Mouse (Mus musculus) embryonic facial prominence, embryonic 12.5 days (tissue): ENCODE results near the gene Cd34. TPM values are rescaled to one million over a fixed set of nuclear protein-coding genes. Genes with fewer than 3 reads are reported as not detected.

ENCODE experiments used
- ATAC-seq: fragments of 200-750 bp; cut with Nextera tagmentation; 2 replicates; pipeline ENCODE4 v1.8.0; 2017; ENCODE audit not compliant: insufficient number of reproducible peaks, insufficient read depth, low FRiP score, low TSS enrichment
- H3K27ac ChIP-seq: fragments of 300-500 bp; sonication (generic); 2 replicates; pipeline ENCODE4 v1.5.1; 2016; ENCODE audit warnings: mild to moderate bottlenecking
- H3K27me3 ChIP-seq: fragments of 300-500 bp; sonication (generic); 2 replicates; pipeline ENCODE4 v1.6.1; 2016; ENCODE audit warnings: mild to moderate bottlenecking, moderate library complexity
- H3K36me3 ChIP-seq: fragments of 300-500 bp; sonication (generic); 2 replicates; pipeline ENCODE4 v1.6.1; 2016; ENCODE audit warnings: mild to moderate bottlenecking
- H3K4me1 ChIP-seq: fragments of 300-500 bp; sonication (generic); 2 replicates; pipeline ENCODE4 v1.6.1; 2016
- H3K4me2 ChIP-seq: fragments of 300-500 bp; sonication (generic); replicated peaks from 2 replicates; pipeline ENCODE4 v1.6.1; 2016; ENCODE audit warnings: mild to moderate bottlenecking, moderate library complexity
- H3K4me3 ChIP-seq: fragments of 300-500 bp; sonication (generic); 2 replicates; pipeline ENCODE4 v1.5.1; 2016; ENCODE audit warnings: mild to moderate bottlenecking
- H3K9ac ChIP-seq: fragments of 300-500 bp; sonication (generic); 2 replicates; pipeline ENCODE4 v1.6.1; 2016; ENCODE audit warnings: mild to moderate bottlenecking, moderate library complexity
- H3K9me3 ChIP-seq: fragments of 300-500 bp; sonication (generic); 2 replicates; pipeline ENCODE4 v1.6.1; 2016; ENCODE audit warnings: mild to moderate bottlenecking, moderate library complexity
- WGBS: fragments of 180-500 bp; shearing (Covaris S2); methylation state at CpG from one replicate; pipeline ENCODE4 v1.1.7; 2016; 5-methylcytosine and 5-hydroxymethylcytosine counted together
- polyA plus RNA-seq: library from polyadenylated mRNA; unstranded; fragments of >200 nt; fragmentation: Nextera tagmentation; extraction: Ambion mirVana; gene quantifications from 2 replicates; pipeline ENCODE4 v1.2.1, GENCODE M21; 2016

Gene Cd34
- 63.3 and 63.4 TPM in 2 replicates for polyA plus RNA-seq

DNA sequence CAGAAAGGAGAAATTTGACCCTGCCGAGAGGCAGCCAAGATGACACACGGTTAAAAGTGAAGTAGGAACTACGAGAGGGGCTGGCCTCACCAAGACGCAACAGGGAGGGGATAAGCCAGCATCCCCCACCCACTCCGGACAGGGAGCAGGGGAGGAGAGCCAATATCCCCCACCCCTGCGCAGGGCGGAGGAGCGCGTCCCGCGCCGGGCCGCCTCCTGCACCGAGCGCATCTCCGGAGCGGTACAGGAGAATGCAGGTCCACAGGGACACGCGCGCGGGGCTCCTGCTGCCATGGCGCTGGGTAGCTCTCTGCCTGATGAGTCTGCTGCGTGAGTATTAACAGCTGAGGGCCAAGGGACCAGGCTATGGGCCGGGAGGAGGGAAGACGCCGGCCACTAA is at the start of gene Cd34:
TSS of gene Cd34 (plus strand) at position 105 of the 400 bp plus-strand sequence.
- under 1% methylated on average over 26 of the region's 26 CpGs for WGBS
- Histone ChIP-seq H3K9me3 (no peaks in the 10 kb centered on the region), H3K27me3 (0 out of 2 replicates have a peak, but pooled peaks cover 4% of the 10 kb centered on the region), H3K36me3 (no peaks in the 10 kb centered on the region), H3K27ac (no peak within 1 kb of the TSS), H3K4me1 (no peaks in the 10 kb centered on the region), H3K4me2 (peak within 1 kb of the TSS; percentile 94), H3K9ac (peak within 1 kb of the TSS; percentile 55), H3K4me3 (peak within 1 kb of the TSS; percentile 52)
- ATAC-seq: peak; percentile 86

- H3K36me3 ChIP-seq: no peaks in the 10 kb centered on the region
- H3K9me3 ChIP-seq: no peaks in the 10 kb centered on the region
- H3K4me2 ChIP-seq: no peak overlapping the region
- no peaks in the 10 kb centered on the region for H3K27me3 ChIP-seq
- 51% methylated on average over 1 of the region's 1 CpGs for WGBS
- H3K4me1 ChIP-seq: no peaks in the 10 kb centered on the region
- no peak for ATAC-seq
- no peak overlapping the region for H3K9ac ChIP-seq
- H3K27ac ChIP-seq: no peak overlapping the region
- no peak overlapping the region for H3K4me3 ChIP-seq
Measured at GRCm38 (mm10) chr1:194894513-194894912, 44.1 kb upstream of the Cd34 start.

- no peaks in the 10 kb centered on the region for H3K27me3 ChIP-seq
- no peaks in the 10 kb centered on the region for H3K36me3 ChIP-seq
- H3K9me3 ChIP-seq: no peaks in the 10 kb centered on the region
- no peak overlapping the region for H3K9ac ChIP-seq
- H3K4me1 ChIP-seq: no peaks in the 10 kb centered on the region
- no peak for ATAC-seq
- H3K4me2 ChIP-seq: no peak overlapping the region
- H3K27ac ChIP-seq: no peak overlapping the region
- WGBS: 74% methylated on average over 3 of the region's 3 CpGs
- no peak overlapping the region for H3K4me3 ChIP-seq
Measured at GRCm38 (mm10) chr1:194895287-194895686, 43.3 kb upstream of the Cd34 start.

DNA sequence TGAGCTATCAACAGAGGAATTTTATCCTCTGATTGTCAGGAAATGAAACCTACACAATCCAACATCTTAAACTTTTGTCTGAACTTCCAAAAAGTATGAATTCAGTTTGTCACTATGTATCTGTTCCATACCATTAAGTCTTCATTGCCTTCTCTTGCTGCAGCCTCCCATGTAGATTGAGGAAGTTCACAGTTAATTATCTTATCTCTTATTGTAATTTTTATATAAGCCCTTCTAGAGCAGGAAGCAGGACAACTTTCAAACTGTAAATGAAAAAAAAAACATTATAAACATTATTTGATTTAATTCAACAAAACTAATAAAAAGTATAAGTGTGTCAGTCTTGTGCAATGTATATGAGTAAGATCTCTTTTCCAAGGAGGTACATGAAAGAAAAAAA is 37.5 kb upstream of the Cd34 start:
- Histone ChIP-seq H3K27me3 (no peaks in the 10 kb centered on the region), H3K4me1 (no peaks in the 10 kb centered on the region), H3K9me3 (no peaks in the 10 kb centered on the region), H3K27ac (no peak overlapping the region), H3K9ac (no peak overlapping the region), H3K4me3 (no peak overlapping the region), H3K4me2 (no peak overlapping the region), H3K36me3 (no peaks in the 10 kb centered on the region)
- ATAC-seq: no peak

DNA sequence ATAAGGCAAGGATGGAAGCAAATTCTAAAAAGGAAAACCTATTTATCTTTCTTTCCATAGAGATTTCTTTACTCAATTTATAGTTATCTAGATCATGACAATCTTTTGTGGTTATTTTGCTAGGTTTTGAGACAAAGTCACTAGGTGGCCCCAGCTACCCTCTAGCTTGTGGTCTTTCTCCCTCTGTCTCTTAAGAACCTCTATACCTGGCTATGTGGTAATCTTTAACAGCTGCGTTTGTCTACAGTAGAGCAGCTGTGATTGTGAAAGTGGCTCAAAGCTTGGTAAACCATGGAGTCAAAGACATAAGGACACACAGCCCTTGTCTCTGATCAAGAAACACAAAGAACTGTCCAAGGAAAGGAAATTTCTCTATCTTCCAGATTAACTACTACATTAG is 36.8 kb upstream of the Cd34 start:
- no peak for ATAC-seq
- Histone ChIP-seq H3K27me3 (no peaks in the 10 kb centered on the region), H3K27ac (no peak overlapping the region), H3K9ac (no peak overlapping the region), H3K36me3 (no peaks in the 10 kb centered on the region), H3K4me3 (no peak overlapping the region), H3K4me2 (no peak overlapping the region), H3K9me3 (no peaks in the 10 kb centered on the region), H3K4me1 (no peaks in the 10 kb centered on the region)
- WGBS: 74% methylated on average over 1 of the region's 1 CpGs

GRCm38 (mm10) chr1:194908956-194909355 is 29.7 kb upstream of the Cd34 start:
- Histone ChIP-seq H3K4me2 (no peak overlapping the region), H3K9me3 (no peaks in the 10 kb centered on the region), H3K9ac (no peak overlapping the region), H3K36me3 (no peaks in the 10 kb centered on the region), H3K4me1 (no peaks in the 10 kb centered on the region), H3K27me3 (no peaks in the 10 kb centered on the region), H3K4me3 (no peak overlapping the region), H3K27ac (no peak overlapping the region)
- no peak for ATAC-seq

GRCm38 (mm10) chr1:194925753-194926350 is 12.8 kb upstream of the Cd34 start:
- WGBS: 43% methylated on average over 1 of the region's 1 CpGs
- no peak for ATAC-seq
- Histone ChIP-seq H3K36me3 (no peaks in the 10 kb centered on the region), H3K4me3 (no peak overlapping the region), H3K4me2 (no peak overlapping the region), H3K4me1 (peaks cover 15% of the 10 kb centered on the region), H3K9ac (no peak overlapping the region), H3K27ac (no peak overlapping the region), H3K27me3 (no peaks in the 10 kb centered on the region), H3K9me3 (no peaks in the 10 kb centered on the region)

DNA sequence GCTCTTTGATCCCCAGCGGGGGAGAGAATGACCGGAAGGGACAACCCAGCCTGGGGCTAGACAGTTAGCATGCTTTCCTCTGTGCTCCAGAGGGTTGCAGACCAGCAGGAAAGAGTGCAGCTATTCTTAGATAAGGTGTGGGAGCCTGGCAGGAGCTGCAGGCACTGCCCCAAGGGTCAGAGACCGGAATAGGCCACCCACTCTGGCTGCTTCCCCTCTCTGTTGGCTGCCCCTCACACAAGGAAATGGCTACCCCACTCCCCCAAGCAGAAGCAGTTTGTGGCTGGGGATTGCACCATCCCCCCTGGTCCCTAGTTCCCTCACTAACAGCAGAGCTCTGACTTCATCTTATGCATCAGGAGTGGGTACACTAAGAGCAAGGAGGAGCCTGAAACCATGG is 10.7 kb upstream of the Cd34 start:
- H3K9me3 ChIP-seq: no peaks in the 10 kb centered on the region
- WGBS: 35% methylated on average over 3 of the region's 3 CpGs
- ATAC-seq: no peak

GRCm38 (mm10) chr1:194929275-194929971 is 9.2 kb upstream of the Cd34 start:
- WGBS: 35% methylated on average over 2 of the region's 2 CpGs
- no peak for ATAC-seq
- Histone ChIP-seq H3K4me1 (peaks cover 18% of the 10 kb centered on the region), H3K4me3 (no peak overlapping the region), H3K27ac (peak overlapping the region; percentile 61; the same call in 1 of the 2 replicates), H3K9me3 (no peaks in the 10 kb centered on the region), H3K4me2 (no peak overlapping the region), H3K9ac (no peak overlapping the region), H3K27me3 (no peaks in the 10 kb centered on the region), H3K36me3 (no peaks in the 10 kb centered on the region)

More for the DNA sequence above, 10.7 kb upstream of the Cd34 start:
- Histone ChIP-seq H3K4me3 (no peak overlapping the region), H3K4me2 (no peak overlapping the region), H3K27me3 (no peaks in the 10 kb centered on the region), H3K4me1 (peaks cover 18% of the 10 kb centered on the region), H3K36me3 (no peaks in the 10 kb centered on the region), H3K27ac (no peak overlapping the region), H3K9ac (no peak overlapping the region)

DNA sequence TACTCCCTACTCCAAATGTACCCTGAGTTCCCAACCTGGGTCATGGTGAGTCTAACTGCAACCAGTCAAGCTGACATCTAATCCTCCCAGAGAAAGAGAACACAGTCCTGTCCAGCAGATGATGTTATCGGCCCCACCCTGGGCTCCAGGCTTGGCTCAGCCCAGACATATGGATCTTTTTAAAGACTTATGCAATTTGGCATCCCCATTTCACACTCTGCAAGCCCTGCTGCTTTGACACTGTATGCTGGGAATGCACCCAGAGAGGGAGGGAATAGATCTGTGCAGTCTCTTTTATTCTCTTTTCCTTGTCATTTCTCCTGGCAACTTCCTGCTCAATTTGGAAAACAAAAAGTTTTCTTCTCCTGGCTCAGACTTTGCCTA is 8.7 kb upstream of the Cd34 start:
- no peak for ATAC-seq
- no peak overlapping the region for H3K4me3 ChIP-seq
- 11% methylated on average over 1 of the region's 1 CpGs for WGBS
- no peak overlapping the region for H3K9ac ChIP-seq
- no peaks in the 10 kb centered on the region for H3K36me3 ChIP-seq
- H3K9me3 ChIP-seq: no peaks in the 10 kb centered on the region
- H3K27me3 ChIP-seq: no peaks in the 10 kb centered on the region
- no peak overlapping the region for H3K4me2 ChIP-seq
- H3K4me1 ChIP-seq: peaks cover 18% of the 10 kb centered on the region
- peak overlapping the region; percentile 61; the same call in 1 of the 2 replicates for H3K27ac ChIP-seq

GRCm38 (mm10) chr1:194930706-194931105 is 7.9 kb upstream of the Cd34 start:
- Histone ChIP-seq H3K9me3 (no peaks in the 10 kb centered on the region), H3K4me1 (peaks cover 18% of the 10 kb centered on the region), H3K9ac (no peak overlapping the region), H3K27ac (peak overlapping the region; percentile 32; the same call in 1 of the 2 replicates), H3K4me3 (no peak overlapping the region), H3K36me3 (no peaks in the 10 kb centered on the region), H3K27me3 (no peaks in the 10 kb centered on the region), H3K4me2 (no peak overlapping the region)
- ATAC-seq: no peak

DNA sequence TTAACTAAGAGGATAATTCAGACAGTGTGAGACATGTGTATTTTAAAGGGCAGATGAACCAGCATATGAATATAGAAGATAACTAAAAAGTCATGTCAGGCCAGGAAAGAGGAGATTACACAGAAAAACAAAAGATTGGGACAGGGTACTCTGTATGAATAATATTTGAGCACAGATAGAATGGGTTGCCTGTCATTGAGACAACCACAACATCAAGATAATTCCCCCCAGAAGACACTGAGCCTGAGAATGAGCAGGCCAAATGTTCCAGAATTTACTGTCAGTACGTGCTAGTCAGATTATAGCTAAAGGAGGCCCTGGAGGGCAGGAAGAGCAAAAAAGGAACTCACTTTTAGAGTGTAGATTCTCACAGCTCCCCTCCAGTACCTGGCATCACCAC is 3.3 kb upstream of the Cd34 start:
- Histone ChIP-seq H3K27ac (no peak overlapping the region), H3K9me3 (no peaks in the 10 kb centered on the region), H3K36me3 (no peaks in the 10 kb centered on the region), H3K9ac (no peak overlapping the region), H3K4me1 (0 out of 2 replicates have a peak, but pooled peaks cover 7% of the 10 kb centered on the region), H3K4me3 (no peak overlapping the region), H3K4me2 (no peak overlapping the region), H3K27me3 (0 out of 2 replicates have a peak, but pooled peaks cover 4% of the 10 kb centered on the region)
- ATAC-seq: no peak
- 30% methylated on average over 1 of the region's 1 CpGs for WGBS
